ENCODE assay signal across 10 mouse cellular contexts in the genomic region with DNA sequence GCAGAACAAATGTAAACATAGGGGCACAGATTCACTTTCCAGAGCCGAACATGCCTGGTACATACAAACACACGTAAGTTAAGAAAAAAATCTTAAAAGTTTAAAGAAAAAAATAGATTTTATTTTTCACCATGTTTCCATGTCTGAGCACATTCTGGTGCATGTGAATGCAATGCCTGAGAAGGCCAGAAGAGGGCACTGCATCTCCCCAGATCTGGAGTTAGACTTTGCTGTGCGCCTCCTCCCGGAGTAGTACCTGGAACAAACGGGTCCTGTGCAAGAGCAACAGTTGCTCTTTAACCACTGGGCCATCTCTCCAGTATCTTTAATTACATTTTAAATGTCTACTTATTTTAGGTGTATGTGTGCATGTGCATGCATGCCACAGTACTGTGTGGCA.
DNase-seq lines count a peak whose midpoint lies in the region; ATAC-seq and TF ChIP-seq lines count a peak whose summit lies in the region.
"Had no signal": no experiment of that assay in that cellular context is flagged by ENCODE, and none has a peak within 500 bp of the region (broad histone marks: within the 10 kb centered on the region; RNA-seq: fewer than 3 reads in every experiment).

No protein-coding gene starts in this region.

- H3K4me1 ChIP-seq in midbrain, embryonic 14.5 days (ENCODE audit: control insufficient read depth, insufficient read depth, low read length), result no peaks in the 10 kb centered on the region
- no peaks in the 10 kb centered on the region for H3K4me1 ChIP-seq in midbrain, embryonic 16.5 days (ENCODE audit: control insufficient read depth, insufficient read depth, low read length)
- H3K4me1 ChIP-seq in lung, embryonic 14.5 days (ENCODE audit: insufficient read depth), result no peaks in the 10 kb centered on the region
- H3K4me1 ChIP-seq: heart, embryonic 15.5 days; midbrain, embryonic 12.5 days had no signal

- H3K36me3 ChIP-seq in midbrain, embryonic 14.5 days (ENCODE audit: control insufficient read depth, insufficient read depth, low read length), result no peaks in the 10 kb centered on the region
- no peaks in the 10 kb centered on the region for H3K36me3 ChIP-seq in midbrain, embryonic 16.5 days (ENCODE audit: control insufficient read depth, insufficient read depth, low read length)
- H3K36me3 ChIP-seq in lung, embryonic 14.5 days (ENCODE audit: insufficient read depth), result no peaks in the 10 kb centered on the region
- H3K36me3 ChIP-seq: heart, embryonic 15.5 days; midbrain, embryonic 12.5 days had no signal

- H3K27me3 ChIP-seq in midbrain, embryonic 14.5 days (ENCODE audit: control insufficient read depth, insufficient read depth, low read length), result no peaks in the 10 kb centered on the region
- H3K27me3 ChIP-seq in midbrain, embryonic 16.5 days (ENCODE audit: control insufficient read depth, insufficient read depth, low read depth, low read length), result no peaks in the 10 kb centered on the region
- H3K27me3 ChIP-seq in lung, embryonic 14.5 days (ENCODE audit: insufficient read depth, low read length), result no peaks in the 10 kb centered on the region
- H3K27me3 ChIP-seq: heart, embryonic 15.5 days; midbrain, embryonic 12.5 days had no signal

- H3K9ac ChIP-seq in midbrain, embryonic 14.5 days (replicated peaks; ENCODE audit: low read length), result no peak overlapping the region
- no peak overlapping the region for H3K9ac ChIP-seq in midbrain, embryonic 16.5 days (ENCODE audit: low read depth, low read length)
- H3K9ac ChIP-seq in lung, embryonic 14.5 days, result no peak overlapping the region
- H3K9ac ChIP-seq: heart, embryonic 15.5 days; midbrain, embryonic 12.5 days had no signal

- H3K4me3 ChIP-seq in midbrain, embryonic 14.5 days (replicated peaks; ENCODE audit: low read depth, low read length), result no peak overlapping the region
- H3K4me3 ChIP-seq in midbrain, embryonic 16.5 days (ENCODE audit: low read depth, low read length), result no peak overlapping the region
- no peak overlapping the region for H3K4me3 ChIP-seq in lung, embryonic 14.5 days (ENCODE audit: low read depth, low read length)
- H3K4me3 ChIP-seq: heart, embryonic 15.5 days; midbrain, embryonic 12.5 days had no signal

- TF ChIP-seq CTCF in lung, embryonic 14.5 days (IDR thresholded peaks at IDR 0.05; ENCODE audit: low read depth), result peak; percentile 62

- H3K4me2 ChIP-seq in midbrain, embryonic 14.5 days (ENCODE audit: low read length), result no peak overlapping the region
- H3K4me2 ChIP-seq in midbrain, embryonic 16.5 days (ENCODE audit: low read length), result no peak overlapping the region
- H3K4me2 ChIP-seq in lung, embryonic 14.5 days, result no peak overlapping the region
- H3K4me2 ChIP-seq: heart, embryonic 15.5 days; midbrain, embryonic 12.5 days had no signal

- ATAC-seq in midbrain, embryonic 14.5 days (ENCODE audit: low FRiP score, low TSS enrichment), result no peak
- ATAC-seq in midbrain, embryonic 16.5 days, result no peak
- no peak for ATAC-seq in lung, embryonic 14.5 days (ENCODE audit: insufficient read depth)
- ATAC-seq in monocyte, adult 5-6 weeks (replicated peaks; ENCODE audit: insufficient number of reproducible peaks, low FRiP score, low TSS enrichment, poor library complexity, severe bottlenecking), result no peak

- no peak overlapping the region for H3K27ac ChIP-seq in midbrain, embryonic 14.5 days (replicated peaks; ENCODE audit: low read depth, low read length)
- H3K27ac ChIP-seq in midbrain, embryonic 16.5 days (ENCODE audit: low read length), result no peak overlapping the region
- no peak overlapping the region for H3K27ac ChIP-seq in lung, embryonic 14.5 days (ENCODE audit: low read depth)
- H3K27ac ChIP-seq: heart, embryonic 15.5 days; midbrain, embryonic 12.5 days had no signal

- peak; percentile 8 to 11 for DNase-seq in cerebellum, postnatal 36 days
- no peak for DNase-seq in cerebellum, adult 11 months
- DNase-seq in midbrain, embryonic 14.5 days, result peak; percentile 9
- peak; percentile 8 for DNase-seq in brain, adult 2 months (ENCODE audit: low read depth, low spot score)
- peak; percentile 33 for DNase-seq in lung, embryonic 14.5 days
- DNase-seq in thymus, postnatal 0 days (ENCODE audit: low spot score), result peak; percentile 42

- no peaks in the 10 kb centered on the region for H3K9me3 ChIP-seq in midbrain, embryonic 14.5 days (ENCODE audit: control insufficient read depth, low read length)
- H3K9me3 ChIP-seq in midbrain, embryonic 16.5 days (replicated peaks; ENCODE audit: control insufficient read depth, low read length, poor library complexity, severe bottlenecking), result no peaks in the 10 kb centered on the region
- no peaks in the 10 kb centered on the region for H3K9me3 ChIP-seq in lung, embryonic 14.5 days (ENCODE audit: low read depth, low read length)
- H3K9me3 ChIP-seq: heart, embryonic 15.5 days; midbrain, embryonic 12.5 days had no signal

- 75% methylated on average over 5 of the region's 5 CpGs for WGBS in midbrain, embryonic 14.5 days
- 79% methylated on average over 5 of the region's 5 CpGs for WGBS in midbrain, embryonic 16.5 days
- WGBS in lung, embryonic 14.5 days, result 72% methylated on average over 5 of the region's 5 CpGs
